27 mouse cellular contexts compared by ENCODE assay signal in genomic region chr1:17348271-17348670, GRCm38 (mm10).
"Had no signal": no experiment of that assay in that cellular context is flagged by ENCODE, and none has a peak within 500 bp of the region (broad histone marks: within the 10 kb centered on the region; RNA-seq: fewer than 3 reads in every experiment).

No protein-coding gene starts in this region.

- ATAC-seq: hindbrain, postnatal 0 days; intestine, embryonic 16.5 days had no signal

- H3K9me3 ChIP-seq: heart, embryonic 13.5 days; heart, embryonic 15.5 days; hindbrain, embryonic 13.5 days; hindbrain, embryonic 15.5 days; kidney, embryonic 15.5 days; limb, embryonic 10.5 days; limb, embryonic 12.5 days; liver, embryonic 13.5 days; liver, embryonic 15.5 days had no signal

- H3K27me3 ChIP-seq: heart, embryonic 13.5 days; heart, embryonic 15.5 days; hindbrain, embryonic 13.5 days; hindbrain, embryonic 15.5 days; kidney, embryonic 15.5 days; limb, embryonic 12.5 days; liver, embryonic 13.5 days; liver, embryonic 15.5 days had no signal

- H3K4me3 ChIP-seq: gastrocnemius, adult 2 months; heart, adult 2 months; heart, embryonic 13.5 days; heart, embryonic 15.5 days; hindbrain, embryonic 13.5 days; hindbrain, embryonic 15.5 days; kidney, embryonic 15.5 days; layer of hippocampus, adult 2 months; left cerebral cortex, adult 2 months; limb, embryonic 10.5 days; limb, embryonic 12.5 days; liver, embryonic 13.5 days; liver, embryonic 15.5 days had no signal

- H3K4me1 ChIP-seq: heart, embryonic 13.5 days; heart, embryonic 15.5 days; hindbrain, embryonic 13.5 days; hindbrain, embryonic 15.5 days; kidney, embryonic 15.5 days; limb, embryonic 10.5 days; limb, embryonic 12.5 days; liver, embryonic 13.5 days; liver, embryonic 15.5 days had no signal

- H3K36me3 ChIP-seq: heart, embryonic 13.5 days; heart, embryonic 15.5 days; hindbrain, embryonic 13.5 days; hindbrain, embryonic 15.5 days; kidney, embryonic 15.5 days; limb, embryonic 10.5 days; limb, embryonic 12.5 days; liver, embryonic 13.5 days; liver, embryonic 15.5 days had no signal

- DNase-seq: gastrocnemius, adult 2 months; gastrocnemius, postnatal 10 days; gastrocnemius, postnatal 25 days; heart, adult 11 months; heart, adult 2 months; heart, postnatal 14 days; heart, postnatal 36 days; kidney, adult 11 months; kidney, adult 2 months; kidney, adult 9 months; kidney, postnatal 14 days; kidney, postnatal 36 days; liver; liver, embryonic 13.5 days had no signal

- H3K27ac ChIP-seq: gastrocnemius, adult 2 months; heart, adult 2 months; heart, embryonic 13.5 days; heart, embryonic 15.5 days; hindbrain, embryonic 13.5 days; hindbrain, embryonic 15.5 days; hindbrain, postnatal 0 days; kidney, embryonic 15.5 days; kidney, postnatal 0 days; layer of hippocampus, adult 2 months; left cerebral cortex, adult 2 months; limb, embryonic 10.5 days; limb, embryonic 12.5 days; liver, embryonic 13.5 days; liver, embryonic 15.5 days had no signal

- H3K9ac ChIP-seq: heart, embryonic 13.5 days; heart, embryonic 15.5 days; hindbrain, embryonic 13.5 days; hindbrain, embryonic 15.5 days; kidney, embryonic 15.5 days; limb, embryonic 12.5 days; liver, embryonic 13.5 days; liver, embryonic 15.5 days had no signal
